Mouse (Mus musculus) spleen, postnatal 10 days (tissue): ENCODE measurements around the gene Acap3.

Experiments
- DNase-seq, 2 experiments: peaks; one replicate each; pipeline ENCODE4 v3.0.0; 2021 to 2022; ENCODE audit warnings: low spot score in 2 of 2

Gene Acap3

DNA sequence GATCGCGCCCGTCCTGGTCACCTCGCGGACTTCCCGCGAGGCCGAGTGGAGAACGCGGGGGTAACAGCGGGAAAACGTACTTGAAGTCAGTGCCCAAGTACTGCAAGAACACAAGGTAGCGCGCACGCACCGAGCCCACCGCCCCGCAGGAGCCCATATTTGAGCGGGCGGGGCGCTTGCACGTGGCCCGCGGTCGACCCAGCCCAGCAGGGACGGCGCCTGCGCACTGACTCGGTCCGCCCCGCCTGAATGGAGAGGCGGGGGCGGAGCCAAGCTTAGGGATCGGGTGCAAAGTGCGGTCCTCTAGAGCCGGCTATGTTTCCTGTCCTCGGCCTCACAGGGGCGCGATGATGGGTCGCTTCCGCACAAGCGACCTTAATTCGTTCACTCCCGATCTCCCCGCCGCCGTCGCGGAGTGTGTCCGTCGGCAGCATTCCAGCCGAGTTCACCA lies at the start of gene Acap3, which contains the start of gene Pusl1:
Acap3 (plus strand) TSS at position 272 of the 451 bp plus-strand sequence.
Pusl1 (minus strand) TSS at position 231 of the 451 bp plus-strand sequence.
- peak; percentile 97 to 99 for DNase-seq

DNA sequence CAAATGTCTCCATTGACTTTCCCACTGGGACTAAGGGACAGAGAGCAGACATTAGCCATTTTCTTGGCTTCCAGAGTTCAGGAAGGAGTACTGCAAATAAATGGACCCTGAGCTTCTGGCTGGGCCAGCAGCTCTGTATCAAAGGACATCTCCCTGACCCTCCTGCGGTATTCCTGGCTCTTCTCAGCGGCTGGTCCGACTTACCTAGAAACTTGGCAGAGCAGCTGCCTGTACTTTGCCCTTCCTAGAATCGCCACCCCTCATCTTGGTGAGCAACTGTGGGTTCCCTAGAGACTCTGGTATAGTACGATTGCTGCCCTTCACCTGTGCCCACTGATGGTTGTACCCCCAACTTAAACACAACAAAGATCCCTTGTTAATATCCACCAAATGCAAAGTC lies 48.4 kb upstream of the Acap3 start:
- no peak for DNase-seq

DNA sequence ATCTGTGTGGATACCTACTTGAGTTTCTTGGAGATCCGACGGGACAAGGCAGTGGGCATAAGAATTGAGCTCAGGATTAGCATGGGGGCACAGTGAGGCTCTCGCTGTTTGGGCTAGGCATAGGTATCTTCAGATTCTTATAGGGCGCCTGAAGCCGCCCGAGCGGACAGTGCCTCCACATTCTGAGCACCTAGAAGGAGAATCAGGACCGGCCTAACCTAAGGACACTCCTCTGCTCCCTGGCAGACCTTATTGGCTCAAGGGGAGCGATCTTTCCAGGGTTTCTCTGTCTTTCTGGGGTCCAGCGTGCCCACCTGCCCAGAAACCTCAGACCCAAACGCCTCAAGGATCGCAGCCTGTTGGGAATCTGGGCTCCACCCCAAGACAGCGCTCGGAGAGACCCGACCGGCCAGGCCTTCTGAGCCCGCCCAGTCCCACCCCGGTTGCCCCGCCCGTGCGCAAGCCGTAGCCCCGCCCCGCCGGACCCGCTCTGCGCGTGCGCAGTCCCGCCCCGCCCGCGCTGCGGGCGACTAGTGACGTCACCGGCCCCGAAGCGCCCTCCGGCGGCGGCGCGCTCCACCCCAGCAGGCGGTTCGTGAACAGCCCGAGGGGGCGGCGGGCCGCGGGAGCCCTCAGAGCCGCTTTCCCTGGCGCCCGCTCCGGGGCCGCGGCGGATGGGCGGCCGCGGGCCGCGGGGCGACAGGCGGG lies 44.6 kb upstream of the Acap3 start, which contains the start of gene Dvl1:
Dvl1 (plus strand) TSS at position 532 of the 708 bp plus-strand sequence.
- peak; percentile 97 to 99 for DNase-seq

DNA sequence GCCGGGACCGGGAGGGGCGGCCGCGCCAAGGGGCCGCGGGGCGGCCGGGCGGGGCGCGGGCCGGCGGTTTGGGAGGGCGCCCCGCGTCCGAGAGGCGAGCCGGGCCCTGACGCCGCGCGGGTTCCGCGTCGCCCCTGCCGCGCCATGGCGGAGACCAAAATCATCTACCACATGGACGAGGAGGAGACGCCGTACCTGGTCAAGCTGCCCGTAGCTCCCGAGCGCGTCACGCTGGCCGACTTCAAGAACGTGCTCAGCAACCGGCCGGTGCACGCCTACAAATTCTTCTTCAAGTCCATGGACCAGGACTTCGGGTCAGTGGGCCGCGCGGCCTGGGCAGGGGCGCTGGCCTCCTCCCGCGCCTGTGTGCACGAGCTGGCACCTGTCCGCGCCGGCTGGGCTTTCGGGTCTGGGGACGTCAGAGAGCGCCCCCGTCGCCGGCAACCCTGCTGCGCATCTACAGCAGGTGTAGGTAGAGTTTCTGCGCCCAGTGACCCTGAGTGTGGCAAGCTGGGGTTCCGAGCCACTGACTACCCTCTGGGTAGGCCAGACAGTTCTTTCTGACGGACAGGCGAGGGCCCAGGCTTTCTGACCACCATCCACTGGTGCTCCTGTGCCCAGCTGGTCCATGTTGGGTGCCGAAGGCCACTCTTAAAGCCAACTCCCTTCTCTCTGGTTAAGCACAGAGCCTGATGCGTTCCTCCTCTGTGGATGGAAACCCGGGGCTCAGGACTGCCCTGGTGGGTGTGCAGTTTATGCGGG lies 43.9 kb upstream of the Acap3 start:
- DNase-seq, result peak in 1 of 2 experiments; percentile 63

DNA sequence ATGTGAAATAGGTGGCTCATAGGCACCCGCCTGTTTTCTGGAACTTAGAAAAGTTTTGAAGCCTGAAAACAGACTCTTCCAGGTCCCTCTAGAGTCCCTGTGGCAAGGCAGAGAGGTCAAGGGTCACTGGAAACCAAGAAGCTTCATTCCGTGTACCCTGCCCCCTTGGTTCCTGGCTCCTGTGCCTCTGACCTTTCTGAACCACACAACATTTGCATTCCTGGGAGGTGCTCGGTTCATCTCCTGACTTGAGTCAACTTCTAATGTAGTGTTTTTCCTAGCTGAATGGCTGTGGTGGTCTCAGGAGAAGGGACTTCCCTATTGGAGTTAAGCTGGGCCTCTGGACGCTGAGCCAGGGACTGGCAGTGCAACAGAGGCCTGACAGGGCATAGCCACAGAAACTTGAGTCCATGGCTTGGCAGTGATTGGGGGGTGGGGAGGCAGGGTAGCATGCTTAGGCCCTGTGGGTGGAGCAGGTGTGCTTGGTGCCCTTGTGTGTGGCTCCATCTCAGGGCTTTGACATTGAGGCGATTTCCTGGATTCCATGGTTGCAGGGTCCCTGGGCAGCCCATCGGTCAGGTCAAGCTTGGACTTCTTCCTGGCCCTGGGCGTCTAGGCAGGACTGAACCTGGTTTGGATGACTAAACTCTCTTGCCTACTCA lies 43.1 kb upstream of the Acap3 start:
- peak in 1 of 2 experiments; percentile 26 for DNase-seq

DNA sequence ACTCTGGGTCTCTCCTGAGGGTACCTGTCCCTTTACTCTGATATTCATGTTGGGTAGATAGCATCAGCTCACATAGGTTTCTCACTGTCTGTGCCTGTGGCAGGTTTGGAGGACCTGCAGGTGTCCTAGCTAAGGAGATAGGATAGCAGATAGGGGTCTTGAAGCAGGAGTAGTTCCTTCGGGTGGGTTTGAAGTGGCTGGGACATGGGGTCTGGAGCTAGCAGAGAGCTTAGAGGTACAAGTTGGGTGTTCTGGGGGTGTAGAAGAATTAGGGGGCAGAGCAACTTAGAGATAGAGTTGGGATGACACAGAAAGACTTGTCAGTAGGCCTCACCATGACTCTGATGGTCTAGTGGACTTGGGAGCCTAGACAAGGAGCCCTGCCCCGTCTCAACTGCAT lies 42.2 kb upstream of the Acap3 start:
- no peak for DNase-seq

DNA sequence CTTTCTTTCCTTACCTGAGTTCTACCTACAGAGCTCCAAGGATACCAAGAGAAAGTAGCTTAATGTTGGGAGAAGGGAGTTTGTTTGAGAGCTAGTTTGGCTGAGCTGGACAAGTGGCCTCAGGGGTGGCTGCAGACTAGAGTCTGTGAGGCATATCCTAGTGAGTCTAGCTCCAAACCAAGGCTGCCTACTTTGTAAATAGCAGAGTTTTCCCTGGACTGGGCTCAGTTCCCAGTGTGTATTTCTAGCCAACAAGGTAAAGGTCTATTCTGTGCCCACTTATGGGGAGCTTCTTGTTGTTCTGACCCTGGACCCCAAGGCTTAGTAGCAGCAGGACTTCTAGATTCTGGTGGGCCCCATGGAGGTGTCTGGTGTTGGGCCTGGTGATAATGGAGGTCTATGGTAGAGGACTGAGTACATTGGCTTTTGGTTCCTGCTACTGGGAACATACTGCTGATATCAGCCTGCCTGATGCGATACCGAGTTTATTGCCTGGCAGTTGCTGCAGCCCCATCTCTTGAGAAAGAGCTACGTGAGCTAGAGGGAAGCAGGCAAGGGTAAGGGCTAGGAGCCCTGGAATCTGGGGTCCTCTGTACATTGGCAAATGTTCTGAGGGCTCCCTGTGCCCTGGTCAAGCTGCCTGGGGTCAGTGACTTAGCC lies 41.7 kb upstream of the Acap3 start:
- DNase-seq, result no peak

DNA sequence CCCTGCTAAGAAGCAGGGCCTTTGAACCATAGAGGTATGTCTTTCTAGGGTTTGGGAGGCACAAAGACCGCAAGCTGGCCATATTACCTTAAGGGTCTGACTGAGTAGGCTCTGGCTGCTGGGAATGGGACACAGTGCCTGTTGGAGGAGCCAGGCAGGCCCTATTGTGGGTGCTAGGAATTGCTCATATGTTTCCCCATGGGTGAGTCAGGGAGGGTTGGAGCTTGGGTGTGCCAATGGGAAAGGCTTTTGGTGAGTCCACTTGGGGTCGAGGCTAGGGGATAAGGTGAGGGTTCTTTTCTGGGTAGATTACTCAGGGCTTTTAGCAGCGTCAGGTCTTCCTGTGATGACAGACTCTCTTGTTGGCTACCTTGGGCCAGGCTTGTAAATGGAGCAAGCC lies 40.3 kb upstream of the Acap3 start:
- no peak for DNase-seq

DNA sequence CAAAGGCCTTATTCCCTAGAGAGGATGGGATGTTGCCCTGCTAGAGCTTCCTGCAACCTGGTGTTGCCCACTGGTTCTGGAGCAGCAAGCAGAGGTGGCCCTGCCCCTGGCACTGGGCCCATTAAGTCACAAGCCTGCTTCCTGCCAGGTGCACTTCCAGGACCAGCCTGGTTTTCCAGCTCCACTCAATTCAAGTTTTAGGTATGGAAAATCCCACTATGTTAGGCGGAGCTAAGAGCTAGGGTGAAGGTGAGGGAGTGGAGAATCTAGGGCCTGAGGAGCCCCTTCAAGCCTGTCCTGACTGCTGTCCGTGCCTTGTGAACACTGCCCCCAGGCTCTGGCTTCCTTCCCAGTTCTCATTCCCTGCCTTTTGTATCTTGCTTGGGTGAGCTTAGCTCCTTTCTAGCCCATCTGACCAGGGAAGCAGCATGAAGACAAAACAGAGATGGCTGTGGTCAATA lies 39.6 kb upstream of the Acap3 start:
- no peak for DNase-seq

DNA sequence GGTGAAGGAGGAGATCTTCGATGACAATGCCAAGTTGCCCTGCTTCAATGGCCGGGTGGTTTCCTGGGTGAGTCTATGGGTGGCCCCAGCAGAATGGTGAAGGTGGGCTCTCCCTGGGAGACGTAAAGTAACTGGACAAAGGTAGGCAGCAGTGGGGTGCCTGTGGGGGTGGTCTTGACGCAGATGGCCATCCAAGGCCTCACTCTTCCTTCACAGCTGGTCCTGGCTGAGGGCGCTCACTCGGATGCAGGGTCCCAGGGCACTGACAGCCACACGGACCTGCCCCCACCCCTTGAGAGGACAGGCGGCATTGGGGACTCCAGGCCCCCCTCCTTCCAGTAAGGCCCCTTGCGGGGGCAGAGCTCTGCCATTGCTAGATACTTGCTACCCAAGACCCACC lies 38.2 kb upstream of the Acap3 start:
- DNase-seq, result no peak

DNA sequence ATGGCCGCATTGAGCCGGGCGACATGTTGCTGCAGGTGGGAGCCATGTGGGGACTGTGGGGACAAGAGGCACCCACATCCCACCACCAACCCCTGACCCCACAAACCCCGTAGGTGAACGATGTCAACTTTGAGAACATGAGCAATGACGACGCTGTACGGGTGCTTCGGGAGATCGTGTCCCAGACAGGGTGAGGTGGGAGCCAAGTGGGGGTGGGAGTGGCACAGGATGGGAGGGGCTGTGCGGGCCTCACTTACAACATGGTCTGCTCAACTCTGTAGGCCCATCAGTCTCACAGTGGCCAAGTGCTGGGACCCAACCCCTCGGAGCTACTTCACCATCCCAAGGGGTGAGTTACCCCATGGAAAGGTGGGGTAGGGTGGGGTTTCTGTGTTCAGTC lies 36.6 kb upstream of the Acap3 start:
- DNase-seq, result no peak

DNA sequence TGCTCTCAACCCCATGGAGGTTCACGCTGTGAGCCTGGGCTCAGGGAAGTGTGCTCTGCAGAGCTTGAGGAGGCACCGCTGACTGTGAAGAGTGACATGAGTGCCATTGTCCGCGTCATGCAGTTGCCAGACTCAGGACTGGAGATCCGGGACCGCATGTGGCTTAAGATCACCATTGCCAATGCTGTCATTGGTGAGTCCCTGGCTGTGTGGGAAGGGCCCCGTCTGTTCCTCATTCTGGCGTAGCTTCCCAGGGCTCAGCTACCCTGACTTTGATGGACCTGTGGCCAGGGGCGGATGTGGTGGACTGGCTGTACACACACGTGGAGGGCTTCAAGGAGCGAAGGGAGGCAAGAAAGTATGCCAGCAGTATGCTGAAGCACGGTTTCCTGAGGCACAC lies 35.6 kb upstream of the Acap3 start:
- DNase-seq, result peak in 1 of 2 experiments; percentile 18

DNA sequence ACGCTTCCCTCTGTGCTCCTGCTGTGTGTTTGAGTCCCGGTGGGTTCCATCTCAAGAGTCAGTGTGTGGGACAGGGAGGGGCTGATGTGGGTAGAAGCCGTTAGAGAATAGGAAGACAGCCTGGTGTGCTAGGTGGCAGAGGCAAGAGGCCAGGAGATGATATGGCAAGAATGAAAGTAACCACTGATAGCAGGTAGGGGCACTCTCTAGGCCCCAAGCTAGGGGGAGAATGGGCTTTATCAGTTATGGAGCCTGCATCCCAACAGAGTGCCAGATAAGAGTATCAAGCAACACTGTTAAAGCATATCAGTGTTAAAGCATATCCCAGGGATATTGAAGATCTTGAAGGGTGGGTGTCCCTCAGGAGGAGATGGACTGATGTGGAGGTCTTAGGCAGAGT lies 34.7 kb upstream of the Acap3 start:
- DNase-seq, result no peak

DNA sequence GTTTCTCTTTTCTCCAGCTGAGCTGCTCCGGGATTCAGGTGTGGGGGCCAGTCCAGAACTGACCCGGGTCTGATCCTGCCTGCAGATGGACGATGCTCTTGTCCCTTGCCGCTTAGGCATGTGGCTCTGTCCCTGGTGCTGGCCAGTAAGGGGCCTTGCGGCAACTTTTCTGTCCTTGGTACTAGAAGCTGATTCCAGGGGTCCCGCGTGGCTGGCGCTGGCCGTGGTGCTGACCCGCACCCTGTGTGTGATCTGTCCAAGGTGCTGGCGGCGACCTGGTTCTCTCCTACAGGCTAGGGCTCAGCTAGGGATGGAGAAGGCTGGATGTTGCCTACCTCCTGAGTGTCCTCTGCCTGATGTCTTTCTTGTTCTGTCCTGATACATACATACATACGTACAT lies 32.3 kb upstream of the Acap3 start:
- DNase-seq, result peak in 1 of 2 experiments; percentile 58

DNA sequence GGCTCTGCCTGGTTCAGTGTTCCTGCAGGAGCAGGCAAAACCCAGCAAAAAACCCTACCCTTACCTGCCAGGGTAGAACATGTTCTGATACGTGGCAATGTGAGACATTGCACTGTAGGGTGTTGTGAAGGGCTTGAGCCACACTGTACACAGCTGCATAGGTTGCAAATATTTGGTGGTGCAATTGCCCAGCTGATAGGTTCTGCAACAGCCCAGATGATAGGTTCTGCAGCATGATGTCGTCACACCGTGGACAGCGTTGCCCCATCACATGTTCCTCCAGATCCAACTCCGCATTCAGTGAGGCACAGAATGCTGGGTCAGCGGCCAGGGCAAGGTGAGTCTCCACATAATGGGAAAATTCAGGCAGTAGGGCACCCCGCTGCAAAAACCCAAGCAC lies 29.8 kb upstream of the Acap3 start:
- peak in 1 of 2 experiments; percentile 16 for DNase-seq

DNA sequence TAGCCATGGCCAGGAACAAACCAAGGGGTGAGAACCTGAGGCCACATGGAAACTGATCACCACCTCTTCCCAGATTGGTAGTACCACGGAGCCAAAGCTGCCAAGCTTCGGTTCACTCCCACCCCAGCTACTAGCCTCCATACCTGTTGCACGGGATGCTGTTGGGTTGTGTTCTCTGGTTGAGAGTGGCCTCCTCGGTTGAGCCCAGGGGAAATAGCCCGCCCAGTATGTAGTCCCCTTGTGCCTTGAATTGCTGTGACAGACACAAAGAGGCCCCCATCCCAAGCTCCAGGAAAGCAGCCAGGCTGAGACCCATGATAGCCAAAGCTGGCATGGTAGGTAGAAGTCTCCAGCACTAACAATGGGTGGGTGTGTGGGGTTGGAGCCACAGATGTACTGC lies 28.6 kb upstream of the Acap3 start, which contains the start of gene Tas1r3:
Tas1r3 (minus strand) TSS at position 362 of the 400 bp plus-strand sequence.
- peak in 1 of 2 experiments; percentile 9 for DNase-seq

DNA sequence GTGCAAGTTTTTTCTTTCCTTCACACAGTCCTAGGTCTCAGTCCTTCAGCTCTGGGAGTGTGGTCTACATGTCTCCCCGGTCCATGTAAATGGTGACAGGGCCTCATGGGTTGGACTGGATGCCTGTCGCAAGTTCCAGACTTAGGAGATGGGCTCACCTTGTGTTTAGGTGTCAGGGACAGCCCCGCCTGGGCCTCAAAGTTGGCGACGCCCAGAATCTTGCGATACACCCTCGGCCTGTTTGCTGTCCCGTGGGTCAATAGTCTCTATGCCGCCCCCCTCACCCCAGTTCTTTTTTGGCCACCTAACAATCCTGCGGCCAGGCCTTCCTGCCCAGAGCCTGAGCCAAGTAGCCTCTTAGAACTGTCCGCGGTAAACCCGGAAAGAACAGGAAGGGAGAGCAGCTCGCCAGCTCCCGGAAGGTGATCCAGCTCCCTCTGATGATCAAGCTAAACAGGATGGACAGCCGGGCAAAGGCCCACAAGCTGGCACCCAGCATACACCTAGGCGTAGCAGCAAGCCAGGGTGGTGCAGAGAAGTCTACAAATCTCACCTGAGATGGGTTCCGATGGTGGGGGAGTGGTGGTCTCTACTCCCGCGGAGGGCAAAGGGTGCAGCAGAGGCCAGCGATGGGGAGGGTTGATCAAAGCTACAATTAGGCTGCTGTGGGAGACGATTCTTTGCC lies 22.9 kb upstream of the Acap3 start:
- peak in 1 of 2 experiments; percentile 51 for DNase-seq

DNA sequence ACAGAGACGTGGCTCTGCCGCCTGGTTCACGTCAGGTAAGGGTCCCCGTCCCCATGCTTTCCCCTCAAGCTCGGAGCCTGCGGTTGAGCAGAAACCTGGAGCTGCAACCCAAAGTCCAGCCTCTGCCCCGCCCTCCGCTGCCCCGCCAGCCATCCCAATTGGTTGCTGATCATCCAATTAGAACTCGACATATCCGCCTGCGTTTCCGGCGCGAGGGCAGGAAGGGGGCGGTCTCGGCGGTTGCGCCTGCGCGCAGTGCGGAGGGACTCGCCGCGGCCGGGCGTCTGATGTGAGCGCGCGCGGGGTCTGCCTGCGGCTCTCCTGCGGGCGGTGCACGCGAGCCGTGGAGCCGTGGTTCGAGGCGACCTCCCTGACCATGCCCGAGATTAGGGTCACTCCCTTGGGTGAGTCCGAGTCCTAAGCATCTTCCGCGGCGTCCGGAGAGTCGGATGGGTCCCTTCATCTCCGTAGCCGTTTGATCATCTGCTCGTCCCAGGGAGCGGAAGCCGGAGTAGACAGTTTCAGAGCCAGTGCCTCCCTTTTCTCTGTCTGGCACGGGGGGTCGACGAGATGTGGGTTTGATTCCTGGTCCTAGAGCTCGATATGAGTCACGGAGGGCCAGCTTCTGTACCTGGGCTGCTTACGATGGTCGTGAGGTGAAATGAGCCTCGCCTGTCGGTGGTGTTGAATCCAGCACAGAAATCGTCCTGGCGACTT lies 22.1 kb upstream of the Acap3 start, which contains the start of the genes Cptp and Ints11:
Cptp (minus strand) TSS at position 124 of the 717 bp plus-strand sequence.
Ints11 (plus strand) TSS at position 230 of the 717 bp plus-strand sequence.
- DNase-seq, result peak; percentile 92 to 97

DNA sequence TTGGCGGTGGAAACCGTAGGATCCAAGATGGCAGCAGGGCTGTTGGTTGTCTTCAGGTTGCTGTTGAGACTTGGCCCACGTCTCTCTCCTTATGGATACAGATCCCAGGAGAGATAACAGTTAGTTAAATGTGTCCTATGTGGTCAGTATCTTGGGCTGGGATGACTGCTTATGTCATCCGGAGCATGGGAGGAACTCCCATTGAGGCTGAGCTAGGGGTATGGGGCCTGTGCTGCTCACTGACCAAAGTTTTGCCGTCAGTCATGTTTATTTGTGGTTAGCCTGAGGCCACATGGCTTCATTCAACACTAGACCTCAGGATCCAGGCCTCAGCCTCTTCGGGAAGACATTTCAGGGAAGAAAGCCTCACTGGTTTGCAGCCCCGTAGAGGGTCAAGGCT lies 20.2 kb upstream of the Acap3 start:
- peak in 1 of 2 experiments; percentile 10 for DNase-seq

DNA sequence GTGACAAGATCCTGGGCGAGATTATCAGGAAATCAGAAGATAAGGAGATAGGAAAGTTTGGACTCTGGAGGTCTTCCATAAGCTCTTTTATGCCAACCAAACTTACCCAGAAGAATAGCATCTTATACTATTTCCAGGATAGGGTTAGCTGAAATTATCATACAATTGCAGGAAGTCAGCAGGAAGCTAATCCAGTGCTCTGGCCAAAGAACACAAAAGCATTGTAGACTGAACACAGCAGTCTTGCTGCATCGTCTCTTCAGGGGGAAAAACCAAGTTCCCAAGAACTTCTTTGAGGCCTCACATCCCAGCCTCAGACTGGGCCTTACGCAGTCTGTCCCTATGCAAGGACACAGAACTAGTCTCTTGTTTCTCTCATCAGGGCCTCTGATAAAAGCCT lies 8.0 kb upstream of the Acap3 start:
- no peak for DNase-seq
